Mouse (Mus musculus): Measurements from ENCODE around the gene Fgd2. TPM values are rescaled to one million over a fixed set of nuclear protein-coding genes. Genes with fewer than 3 reads are reported as not detected.
"Not testable (repeated sequence)": the region's sequence is repeated elsewhere in the genome, so short reads cannot be mapped to it uniquely, and the experiment has no call there.

Fgd2 gene
- polyA plus RNA-seq, 1 experiment from 2014 or later: 12.3 TPM

DNA sequence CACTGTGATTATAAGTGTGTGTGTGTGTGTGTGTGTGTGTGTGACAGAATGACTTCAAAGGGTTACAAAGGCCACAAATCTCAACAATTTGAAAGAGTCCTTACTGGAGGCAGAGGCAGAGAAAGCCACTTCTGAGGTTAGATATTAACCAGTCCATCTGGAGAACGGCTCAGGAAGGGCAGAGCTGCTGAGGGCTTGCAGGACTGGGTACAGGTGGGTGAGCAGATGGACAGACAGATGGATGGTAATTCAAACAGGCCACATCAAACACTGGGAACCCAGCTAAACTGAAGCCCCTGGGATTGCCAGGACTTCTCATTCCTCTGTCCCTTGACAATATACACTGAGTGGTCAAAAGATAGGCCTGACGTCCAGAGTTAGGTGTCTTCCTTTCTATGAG lies 11.7 kb upstream of the Fgd2 start:
- no peaks in the 10 kb centered on the region for H3K27me3 ChIP-seq (ENCODE audit: insufficient read depth, low read length)
- DNase-seq (ENCODE audit: low spot score) (no peak), ATAC-seq (replicated peaks; ENCODE audit: low FRiP score, low read depth) (no peak)
- H3K4me2 ChIP-seq (ENCODE audit: low read length): no peak overlapping the region
- WGBS: 62% methylated on average over 2 of the region's 2 CpGs
- H3K36me3 ChIP-seq (ENCODE audit: insufficient read depth, low read length): peaks cover 5% of the 10 kb centered on the region; the same call in 1 of the 2 replicates
- no peak overlapping the region for H3K9ac ChIP-seq (ENCODE audit: low read depth, low read length)
- peak overlapping the region; percentile 96 for H3K27ac ChIP-seq
- H3K9me3 ChIP-seq (replicated peaks; ENCODE audit: low read length): no peaks in the 10 kb centered on the region
- no peak overlapping the region for H3K4me3 ChIP-seq (replicated peaks; ENCODE audit: low read depth, low read length)
- no peak for TF ChIP-seq CTCF (IDR thresholded peaks at IDR 0.05; ENCODE audit: low read depth)
- 0 out of 2 replicates have a peak, but pooled peaks cover 11% of the 10 kb centered on the region for H3K4me1 ChIP-seq (replicated peaks; ENCODE audit: insufficient read depth, low read length)

GRCm38 (mm10) chr17:29351056-29351455 lies 9.7 kb upstream of the Fgd2 start:
- H3K4me3 ChIP-seq (replicated peaks; ENCODE audit: low read depth, low read length); H3K4me1 ChIP-seq (replicated peaks; ENCODE audit: insufficient read depth, low read length); DNase-seq (ENCODE audit: low spot score); H3K36me3 ChIP-seq (ENCODE audit: insufficient read depth, low read length); H3K27me3 ChIP-seq (ENCODE audit: insufficient read depth, low read length); H3K9me3 ChIP-seq (replicated peaks; ENCODE audit: low read length); ATAC-seq (replicated peaks; ENCODE audit: low FRiP score, low read depth); H3K27ac ChIP-seq; H3K9ac ChIP-seq (ENCODE audit: low read depth, low read length); H3K4me2 ChIP-seq (ENCODE audit: low read length): not testable (repeated sequence)
- WGBS: 81% methylated on average over 5 of the region's 5 CpGs

DNA sequence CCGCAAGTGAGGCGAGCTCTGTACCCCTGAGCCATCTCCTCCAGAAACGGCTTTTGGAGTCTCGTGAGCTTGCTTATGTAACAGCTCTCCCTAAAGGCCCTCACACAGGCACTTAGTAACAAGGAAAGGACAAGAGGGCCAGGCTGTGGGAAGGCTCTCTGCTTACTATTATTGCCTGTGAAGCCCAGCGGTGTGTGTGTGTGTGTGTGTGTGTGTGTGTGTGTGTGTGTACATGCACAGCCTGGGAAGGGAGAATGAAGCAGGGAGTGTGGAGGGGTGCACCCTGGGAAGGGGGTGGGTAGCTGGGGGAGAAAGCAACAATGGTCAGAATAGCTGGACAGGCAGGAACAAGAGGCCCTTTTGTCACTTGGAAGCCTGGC lies 5.3 kb upstream of the Fgd2 start:
- Histone ChIP-seq H3K27me3 (ENCODE audit: insufficient read depth, low read length) (no peaks in the 10 kb centered on the region), H3K4me3 (replicated peaks; ENCODE audit: low read depth, low read length) (no peak overlapping the region), H3K36me3 (ENCODE audit: insufficient read depth, low read length) (no peaks in the 10 kb centered on the region), H3K4me1 (replicated peaks; ENCODE audit: insufficient read depth, low read length) (peaks cover 20% of the 10 kb centered on the region), H3K4me2 (ENCODE audit: low read length) (peak overlapping the region; percentile 56; the same call in 1 of the 2 replicates), H3K27ac (peak overlapping the region; percentile 94), H3K9ac (ENCODE audit: low read depth, low read length) (peak overlapping the region; percentile 52), H3K9me3 (replicated peaks; ENCODE audit: low read length) (no peaks in the 10 kb centered on the region)
- peak; percentile 43 for DNase-seq (ENCODE audit: low spot score)
- peak; percentile 35; the same call in 1 of the 2 replicates for ATAC-seq (replicated peaks; ENCODE audit: low FRiP score, low read depth)
- WGBS: 34% methylated on average over 5 of the region's 5 CpGs
- no peak for TF ChIP-seq CTCF (IDR thresholded peaks at IDR 0.05; ENCODE audit: low read depth)

- H3K27ac ChIP-seq: peak overlapping the region; percentile 94
- H3K9ac ChIP-seq (ENCODE audit: low read depth, low read length): peak overlapping the region; percentile 52
- TF ChIP-seq CTCF (IDR thresholded peaks at IDR 0.05; ENCODE audit: low read depth): no peak
- DNase-seq (ENCODE audit: low spot score): no peak
- peak overlapping the region; percentile 20; the same call in 1 of the 2 replicates for H3K4me3 ChIP-seq (replicated peaks; ENCODE audit: low read depth, low read length)
- peak; percentile 34 for ATAC-seq (replicated peaks; ENCODE audit: low FRiP score, low read depth)
- H3K27me3 ChIP-seq (ENCODE audit: insufficient read depth, low read length): no peaks in the 10 kb centered on the region
- H3K36me3 ChIP-seq (ENCODE audit: insufficient read depth, low read length): no peaks in the 10 kb centered on the region
- H3K9me3 ChIP-seq (replicated peaks; ENCODE audit: low read length): no peaks in the 10 kb centered on the region
- H3K4me2 ChIP-seq (ENCODE audit: low read length): peak overlapping the region; percentile 56
- 6% methylated on average over 17 of the region's 17 CpGs for WGBS
- peaks cover 20% of the 10 kb centered on the region for H3K4me1 ChIP-seq (replicated peaks; ENCODE audit: insufficient read depth, low read length)
Observed at GRCm38 (mm10) chr17:29355841-29356478, 4.8 kb upstream of the Fgd2 start.

DNA sequence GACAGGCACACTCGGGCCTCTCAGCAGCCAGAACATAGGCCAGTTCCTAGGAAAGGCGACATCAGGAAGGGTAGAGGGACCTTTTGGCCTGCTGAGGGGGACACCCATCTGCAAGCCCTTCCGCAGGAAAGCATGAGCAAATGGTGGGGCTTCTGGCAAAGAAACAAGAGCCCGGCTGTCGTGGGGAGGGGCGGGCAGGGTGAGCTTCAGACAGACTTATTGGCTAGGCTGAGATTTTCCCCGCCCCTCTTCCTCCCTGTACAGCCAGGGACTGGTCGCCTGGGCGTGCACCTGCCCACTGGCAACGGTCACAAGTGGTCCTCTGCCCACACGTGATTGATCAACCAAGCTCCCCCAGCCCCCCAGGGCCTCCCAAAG lies 4.2 kb upstream of the Fgd2 start:
- Histone ChIP-seq H3K27ac (peak overlapping the region; percentile 94), H3K4me1 (replicated peaks; ENCODE audit: insufficient read depth, low read length) (peaks cover 20% of the 10 kb centered on the region), H3K9ac (ENCODE audit: low read depth, low read length) (peak overlapping the region; percentile 52), H3K4me3 (replicated peaks; ENCODE audit: low read depth, low read length) (peak overlapping the region; percentile 20), H3K36me3 (ENCODE audit: insufficient read depth, low read length) (no peaks in the 10 kb centered on the region), H3K4me2 (ENCODE audit: low read length) (peak overlapping the region; percentile 56), H3K9me3 (replicated peaks; ENCODE audit: low read length) (no peaks in the 10 kb centered on the region), H3K27me3 (ENCODE audit: insufficient read depth, low read length) (no peaks in the 10 kb centered on the region)
- DNase-seq (ENCODE audit: low spot score): peak; percentile 96
- peak; percentile 89 for ATAC-seq (replicated peaks; ENCODE audit: low FRiP score, low read depth)
- TF ChIP-seq CTCF (IDR thresholded peaks at IDR 0.05; ENCODE audit: low read depth): no peak
- 4% methylated on average over 11 of the region's 11 CpGs for WGBS

DNA sequence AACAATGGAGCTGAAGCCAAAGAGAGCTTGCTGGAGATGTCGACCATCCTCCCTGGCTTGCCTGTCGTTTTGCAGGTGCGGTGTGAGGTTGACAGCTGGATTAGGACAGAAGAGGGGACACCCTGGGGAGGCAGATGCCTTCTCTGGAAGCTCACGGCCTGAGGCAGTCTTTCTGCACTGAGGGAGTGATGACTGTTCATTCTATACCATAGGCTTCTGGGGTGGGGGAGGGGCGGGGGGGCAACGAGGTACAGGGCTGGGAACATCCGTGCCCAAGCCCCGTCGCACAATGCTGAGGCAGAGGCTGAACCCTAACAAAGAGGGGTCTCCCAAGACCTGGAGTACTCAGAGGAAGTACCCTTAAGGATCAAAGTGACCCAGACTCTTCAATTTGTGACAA lies 3.8 kb upstream of the Fgd2 start:
- Histone ChIP-seq H3K9me3 (replicated peaks; ENCODE audit: low read length) (no peaks in the 10 kb centered on the region), H3K27ac (peak overlapping the region; percentile 94), H3K27me3 (ENCODE audit: insufficient read depth, low read length) (no peaks in the 10 kb centered on the region), H3K9ac (ENCODE audit: low read depth, low read length) (peak overlapping the region; percentile 52), H3K4me3 (replicated peaks; ENCODE audit: low read depth, low read length) (peak overlapping the region; percentile 20), H3K4me2 (ENCODE audit: low read length) (peak overlapping the region; percentile 56), H3K4me1 (replicated peaks; ENCODE audit: insufficient read depth, low read length) (peaks cover 20% of the 10 kb centered on the region), H3K36me3 (ENCODE audit: insufficient read depth, low read length) (no peaks in the 10 kb centered on the region)
- WGBS: 15% methylated on average over 9 of the region's 9 CpGs
- no peak for DNase-seq (ENCODE audit: low spot score)
- 0 out of 2 replicates have a peak, but pooled peaks have one; percentile 14 for ATAC-seq (replicated peaks; ENCODE audit: low FRiP score, low read depth)
- TF ChIP-seq CTCF (IDR thresholded peaks at IDR 0.05; ENCODE audit: low read depth): no peak

DNA sequence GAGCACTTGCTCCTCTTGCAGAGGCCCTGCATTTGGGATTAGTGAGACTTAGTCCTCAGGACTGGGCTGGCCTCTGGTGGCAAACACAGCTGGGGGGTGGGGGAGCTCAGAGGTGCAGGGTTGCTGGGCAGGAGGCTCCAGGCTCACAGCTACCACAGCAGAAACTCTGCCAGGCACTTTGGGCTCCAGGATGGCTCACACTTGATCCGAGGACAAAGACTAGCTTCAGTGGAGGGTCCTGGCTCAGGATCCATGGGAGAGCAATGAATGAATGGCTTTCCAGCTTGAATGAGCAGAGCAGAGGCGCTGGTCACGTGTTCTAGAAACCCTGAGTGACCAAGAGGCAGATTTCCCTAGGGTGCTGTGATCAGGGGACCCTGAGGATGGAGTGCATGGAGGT lies 1.8 kb upstream of the Fgd2 start:
- 90% methylated on average over 3 of the region's 3 CpGs for WGBS
- DNase-seq (ENCODE audit: low spot score): no peak
- Histone ChIP-seq H3K27ac (no peak overlapping the region), H3K4me2 (ENCODE audit: low read length) (no peak overlapping the region), H3K9me3 (replicated peaks; ENCODE audit: low read length) (no peaks in the 10 kb centered on the region), H3K27me3 (ENCODE audit: insufficient read depth, low read length) (no peaks in the 10 kb centered on the region), H3K9ac (ENCODE audit: low read depth, low read length) (no peak overlapping the region), H3K36me3 (ENCODE audit: insufficient read depth, low read length) (no peaks in the 10 kb centered on the region), H3K4me1 (replicated peaks; ENCODE audit: insufficient read depth, low read length) (peaks cover 20% of the 10 kb centered on the region), H3K4me3 (replicated peaks; ENCODE audit: low read depth, low read length) (no peak overlapping the region)
- TF ChIP-seq CTCF (IDR thresholded peaks at IDR 0.05; ENCODE audit: low read depth): no peak
- no peak for ATAC-seq (replicated peaks; ENCODE audit: low FRiP score, low read depth)

Measured in kidney, postnatal 0 days (tissue).